Mouse (Mus musculus): ENCODE results near the gene Smtn.

DNA sequence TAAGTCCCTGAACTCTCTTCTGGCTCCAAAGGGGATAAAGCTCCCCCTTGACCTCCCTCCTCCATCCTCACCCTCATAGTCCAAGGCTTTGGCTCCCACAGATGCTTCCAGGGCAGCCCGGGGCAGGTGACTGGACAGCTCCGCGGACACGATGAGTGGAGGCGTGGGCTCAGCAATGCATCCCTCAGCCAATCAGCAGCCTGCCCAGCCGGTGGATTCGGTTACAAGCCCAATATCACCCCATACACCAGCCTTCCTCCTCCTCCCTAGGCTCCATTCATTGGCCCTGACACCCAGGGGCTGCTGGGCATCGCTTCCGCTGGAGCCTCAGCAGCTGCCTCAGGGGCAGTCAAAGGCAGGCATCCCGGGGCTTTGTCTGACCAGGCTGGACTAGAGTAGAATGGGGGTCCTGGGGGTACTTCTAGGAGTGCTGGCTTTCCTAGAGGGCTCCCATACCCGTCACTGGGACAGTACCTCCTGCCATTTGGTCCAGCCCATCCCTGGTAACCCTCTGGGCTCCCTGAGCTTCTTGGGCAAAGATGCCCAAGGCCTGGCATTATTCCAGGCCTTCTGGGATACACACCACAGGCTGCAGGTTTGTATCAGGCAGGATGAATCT, 52.4 kb downstream of the Smtn start, which contains the start of gene Pla2g3:
- TF ChIP-seq HCFC1 (IDR thresholded peaks at IDR 0.05; ENCODE audit: borderline replicate concordance, insufficient read depth, low read length) (no peak), CHD2 (IDR thresholded peaks at IDR 0.05; ENCODE audit: low read depth, low read length) (no peak), MAFK (IDR thresholded peaks at IDR 0.05; ENCODE audit: insufficient read depth, low read depth, low read length) (no peak)
